Mouse (Mus musculus) kidney, postnatal 25 days (tissue): ENCODE data around the gene Slc35b4.

Experiments
- DNase-seq, 2 experiments: peaks; one replicate each; pipeline ENCODE4 v3.0.0; 2021; ENCODE audit warnings: mixed read lengths in 2 of 2

The Slc35b4 gene

GRCm38 (mm10) chr6:34124401-34124800, 52.5 kb downstream of the Slc35b4 start:
- no peak for DNase-seq

DNA sequence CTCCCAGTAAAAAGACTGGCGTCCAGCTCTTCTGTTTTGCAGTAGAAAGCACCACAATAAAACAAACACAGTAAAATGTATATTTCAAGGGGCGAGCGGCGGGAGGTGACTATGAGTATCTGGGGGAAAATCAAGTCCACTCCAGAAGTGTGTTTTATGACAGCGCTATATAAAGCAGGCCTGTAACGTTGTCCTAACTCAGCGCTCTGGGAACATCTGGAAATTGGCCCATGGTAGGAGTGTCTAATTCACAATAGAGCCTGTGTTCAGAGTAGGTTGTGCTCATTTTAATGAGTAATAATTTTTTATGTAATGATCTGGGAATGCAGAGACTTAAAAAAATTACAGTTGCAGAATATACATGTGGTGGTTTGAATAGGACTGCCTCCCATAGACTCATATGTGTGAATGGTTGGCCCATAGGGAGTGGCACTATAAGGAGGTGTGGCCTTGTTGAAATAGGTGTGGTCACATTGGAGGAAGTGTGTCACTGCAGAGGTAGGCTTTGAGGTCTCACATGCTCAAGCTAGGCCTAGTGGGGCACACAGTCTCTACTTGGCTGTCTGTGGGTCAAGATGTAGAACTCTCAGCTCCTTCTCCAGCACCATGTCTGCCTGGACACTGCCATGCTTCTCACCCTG, 60.0 kb downstream of the Slc35b4 start:
- DNase-seq: no peak

- no peak for DNase-seq
Measured at GRCm38 (mm10) chr6:34111406-34111805, 65.5 kb downstream of the Slc35b4 start.

DNA sequence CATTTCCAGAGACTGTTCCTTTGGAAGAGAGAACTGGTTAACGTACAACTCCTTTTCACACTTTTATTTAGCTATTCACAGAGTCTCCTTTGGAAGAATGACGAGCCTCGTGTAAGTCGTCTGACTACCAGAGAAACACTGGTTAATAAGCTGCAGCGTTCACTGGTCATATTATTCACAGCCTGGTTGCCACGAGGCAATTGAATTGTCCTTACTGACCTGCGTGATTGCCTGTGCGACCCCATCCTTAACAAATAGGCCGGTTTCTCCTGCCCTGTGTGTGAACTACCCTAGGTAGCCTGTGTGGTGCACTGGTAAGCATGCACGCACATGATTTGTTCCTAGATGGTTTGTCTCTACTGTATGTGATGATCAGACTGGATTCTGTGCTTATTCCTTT, 66.3 kb downstream of the Slc35b4 start:
- peak; percentile 58 to 61 for DNase-seq
